Mouse (Mus musculus) liver, embryonic 15.5 days (tissue): ENCODE measurements around the gene Gif. TPM values are rescaled to one million over a fixed set of nuclear protein-coding genes. Genes with fewer than 3 reads are reported as not detected.

Experiments
- polyA plus RNA-seq: library from polyadenylated mRNA; unstranded; fragments of >200 nt; fragmentation: Nextera tagmentation; extraction: Ambion mirVana; gene quantifications from 2 replicates; pipeline ENCODE4 v1.2.1, GENCODE M21; 2015

Gif gene
- polyA plus RNA-seq, 1 experiment from 2014 or later, result not detected

Other genes with a start within 250 kb of the Gif start
- 3.3 and 3.6 TPM in 2 replicates for gene Ms4a6b, start 231.0 kb upstream of the Gif start, polyA plus RNA-seq
- 0.24 and 0.54 TPM in 2 replicates for gene Ms4a4d, start 210.8 kb upstream of the Gif start, polyA plus RNA-seq
- 4.5 and 4.8 TPM in 2 replicates for gene Ms4a6d, start 142.7 kb upstream of the Gif start, polyA plus RNA-seq
- 0.73 and 0.81 TPM in 2 replicates for gene Ms4a2, start 123.8 kb upstream of the Gif start, polyA plus RNA-seq
- 30.9 and 39.0 TPM in 2 replicates for gene Ms4a3, start 106.7 kb upstream of the Gif start, polyA plus RNA-seq
- 0.17 and 0.24 TPM in 2 replicates for gene Oosp2, start 87.0 kb upstream of the Gif start, polyA plus RNA-seq
- 0.14 TPM in 1 of 2 replicates, not detected in the other for gene Oosp1, start 56.4 kb upstream of the Gif start, polyA plus RNA-seq
- gene Oosp3, start 50.5 kb upstream of the Gif start, polyA plus RNA-seq, result not detected in 2 replicates
- 28.0 and 33.6 TPM in 2 replicates for gene Mrpl16, start 22.8 kb downstream of the Gif start, polyA plus RNA-seq
- 1.7 TPM in 2 replicates for gene Stx3, start 71.8 kb downstream of the Gif start, polyA plus RNA-seq
- gene Olfr1417, start 91.7 kb downstream of the Gif start, polyA plus RNA-seq, result not detected in 2 replicates
- gene Olfr1418, start 113.5 kb downstream of the Gif start, polyA plus RNA-seq, result not detected in 2 replicates
- not detected in 2 replicates for gene Olfr1419, start 127.6 kb downstream of the Gif start, polyA plus RNA-seq
- gene Olfr1420, start 139.0 kb downstream of the Gif start, polyA plus RNA-seq, result not detected in 2 replicates
- gene Patl1, start 164.8 kb downstream of the Gif start, polyA plus RNA-seq, result 6.1 TPM in 2 replicates
- gene Osbp, start 218.4 kb downstream of the Gif start, polyA plus RNA-seq, result 1.9 and 2.0 TPM in 2 replicates